Mouse (Mus musculus): ENCODE results near the gene Hprt. TPM values are rescaled to one million over a fixed set of nuclear protein-coding genes. Genes with fewer than 3 reads are reported as not detected.
"Not testable (repeated sequence)": the region's sequence is repeated elsewhere in the genome, so short reads cannot be mapped to it uniquely, and the experiment has no call there.

The Hprt gene
- polyA plus RNA-seq, 1 experiment from 2014 or later, result 111 TPM

GRCm38 (mm10) chrX:53004887-53005286 lies 16.9 kb downstream of the Hprt start:
- not testable (repeated sequence) for H3K9ac ChIP-seq; H3K4me2 ChIP-seq; H3K9me3 ChIP-seq; H3K4me3 ChIP-seq; H3K4me1 ChIP-seq (replicated peaks); H3K27me3 ChIP-seq; H3K27ac ChIP-seq (replicated peaks); ATAC-seq (ENCODE audit: low read depth)
- peaks cover 16% of the 10 kb centered on the region; the same call in 1 of the 2 replicates for H3K36me3 ChIP-seq
- 62% methylated on average over 4 of the region's 4 CpGs for WGBS

DNA sequence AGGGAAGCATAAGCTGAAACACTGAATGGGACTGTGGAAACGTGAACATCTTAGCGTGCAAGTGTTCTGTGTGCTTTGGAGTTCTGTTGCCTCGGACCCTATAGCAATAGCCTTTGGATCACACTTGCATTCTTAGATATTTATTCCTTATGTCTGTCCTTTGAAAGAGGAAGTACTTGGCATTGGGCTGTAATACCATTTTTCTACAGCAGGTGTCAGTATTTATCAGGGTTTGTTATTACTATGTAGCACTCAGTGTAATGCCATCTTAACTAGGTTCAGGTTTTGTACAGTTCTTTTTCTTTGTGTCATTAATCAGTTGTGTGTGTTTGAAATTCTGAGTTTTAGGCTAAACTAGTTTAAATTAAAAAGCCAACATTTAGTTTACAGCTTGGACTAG lies 18.1 kb downstream of the Hprt start:
- no peak overlapping the region for H3K27ac ChIP-seq (replicated peaks)
- no peaks in the 10 kb centered on the region for H3K4me1 ChIP-seq (replicated peaks)
- ATAC-seq (ENCODE audit: low read depth), result no peak
- H3K9ac ChIP-seq, result no peak overlapping the region
- H3K9me3 ChIP-seq, result no peaks in the 10 kb centered on the region
- WGBS, result 60% methylated on average over 3 of the region's 3 CpGs
- H3K4me3 ChIP-seq, result no peak overlapping the region
- no peak overlapping the region for H3K4me2 ChIP-seq
- H3K27me3 ChIP-seq, result no peaks in the 10 kb centered on the region
- 0 out of 2 replicates have a peak, but pooled peaks cover 11% of the 10 kb centered on the region for H3K36me3 ChIP-seq

DNA sequence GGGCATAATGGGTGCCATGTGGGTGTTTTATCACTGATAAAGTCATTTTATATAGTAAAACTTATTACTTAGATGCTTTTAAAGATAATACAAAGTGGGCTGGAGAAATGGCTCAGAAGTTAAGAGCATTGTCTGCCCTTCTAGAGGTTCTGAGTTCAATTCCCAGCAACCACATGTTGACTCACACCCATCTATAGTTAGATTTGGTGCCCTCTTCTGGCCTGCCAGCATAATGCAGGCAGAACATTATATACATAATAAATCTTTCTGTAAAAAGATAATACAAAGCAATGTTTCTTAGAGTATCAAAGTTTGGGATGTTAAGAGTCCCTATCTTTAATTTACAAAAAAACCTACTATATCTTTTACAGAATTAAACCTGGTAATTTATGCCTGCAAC lies 27.6 kb downstream of the Hprt start:
- H3K4me1 ChIP-seq (replicated peaks), result no peaks in the 10 kb centered on the region
- no peak overlapping the region for H3K4me3 ChIP-seq
- H3K27me3 ChIP-seq, result no peaks in the 10 kb centered on the region
- no peak for ATAC-seq (ENCODE audit: low read depth)
- no peak overlapping the region for H3K4me2 ChIP-seq
- no peak overlapping the region for H3K9ac ChIP-seq
- H3K27ac ChIP-seq (replicated peaks), result no peak overlapping the region
- no peaks in the 10 kb centered on the region for H3K9me3 ChIP-seq
- peaks cover 17% of the 10 kb centered on the region for H3K36me3 ChIP-seq

DNA sequence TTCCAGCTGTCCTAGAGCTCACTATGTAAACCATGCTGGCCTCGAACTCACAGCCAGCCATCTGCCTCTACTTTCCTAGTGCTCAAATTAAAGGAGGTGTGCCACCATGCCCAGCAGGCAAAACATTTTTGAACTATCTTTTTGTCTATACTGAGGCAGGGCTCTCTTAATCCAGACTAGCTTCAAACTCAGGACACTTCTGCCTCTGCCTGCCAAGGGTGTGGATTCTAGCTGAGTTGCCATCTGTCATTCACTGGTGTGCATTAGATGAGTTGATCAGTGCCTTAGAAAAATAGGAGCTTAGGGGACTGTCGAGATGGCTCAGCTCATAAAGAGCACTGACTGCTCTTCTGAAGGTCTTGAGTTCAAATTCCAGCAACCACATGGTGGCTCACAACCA lies 35.1 kb downstream of the Hprt start:
- H3K4me1 ChIP-seq (replicated peaks), result no peaks in the 10 kb centered on the region
- no peak overlapping the region for H3K9ac ChIP-seq
- no peaks in the 10 kb centered on the region for H3K27me3 ChIP-seq
- H3K9me3 ChIP-seq, result no peaks in the 10 kb centered on the region
- no peaks in the 10 kb centered on the region; the same call in 1 of the 2 replicates for H3K36me3 ChIP-seq
- H3K27ac ChIP-seq (replicated peaks), result no peak overlapping the region
- no peak overlapping the region for H3K4me3 ChIP-seq
- no peak overlapping the region for H3K4me2 ChIP-seq
- ATAC-seq (ENCODE audit: low read depth), result no peak
- 89% methylated on average over 2 of the region's 2 CpGs for WGBS

DNA sequence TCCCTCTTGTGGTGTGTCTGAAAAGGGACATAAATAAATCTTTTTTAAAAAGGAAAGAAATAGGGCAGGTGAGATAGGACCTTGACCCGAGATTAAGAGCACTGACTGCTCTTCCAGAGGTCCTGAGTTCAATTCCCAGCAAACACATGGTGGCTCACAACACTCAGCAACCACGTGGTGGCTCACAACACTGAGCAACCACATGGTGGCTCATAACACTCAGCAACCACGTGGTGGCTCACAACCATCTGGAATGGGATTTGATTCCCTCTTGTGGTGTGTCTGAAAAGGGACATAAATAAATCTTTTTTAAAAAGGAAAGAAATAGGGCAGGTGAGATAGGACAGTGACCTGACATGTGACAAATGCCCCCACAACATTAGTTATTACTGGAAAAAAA lies 36.3 kb downstream of the Hprt start:
- H3K4me1 ChIP-seq (replicated peaks); H3K27ac ChIP-seq (replicated peaks); H3K4me3 ChIP-seq; H3K27me3 ChIP-seq; ATAC-seq (ENCODE audit: low read depth); H3K4me2 ChIP-seq; H3K9me3 ChIP-seq; H3K9ac ChIP-seq; H3K36me3 ChIP-seq: not testable (repeated sequence)
- 21% methylated on average over 3 of the region's 3 CpGs for WGBS

GRCm38 (mm10) chrX:53025471-53026223 lies 37.7 kb downstream of the Hprt start:
- no peak for ATAC-seq (ENCODE audit: low read depth)
- H3K36me3 ChIP-seq, result no peaks in the 10 kb centered on the region; the same call in 1 of the 2 replicates
- no peak overlapping the region for H3K9ac ChIP-seq
- no peaks in the 10 kb centered on the region for H3K27me3 ChIP-seq
- no peak overlapping the region for H3K4me2 ChIP-seq
- H3K9me3 ChIP-seq, result no peaks in the 10 kb centered on the region
- 70% methylated on average over 11 of the region's 11 CpGs for WGBS
- no peaks in the 10 kb centered on the region for H3K4me1 ChIP-seq (replicated peaks)
- H3K27ac ChIP-seq (replicated peaks), result no peak overlapping the region
- H3K4me3 ChIP-seq, result no peak overlapping the region

DNA sequence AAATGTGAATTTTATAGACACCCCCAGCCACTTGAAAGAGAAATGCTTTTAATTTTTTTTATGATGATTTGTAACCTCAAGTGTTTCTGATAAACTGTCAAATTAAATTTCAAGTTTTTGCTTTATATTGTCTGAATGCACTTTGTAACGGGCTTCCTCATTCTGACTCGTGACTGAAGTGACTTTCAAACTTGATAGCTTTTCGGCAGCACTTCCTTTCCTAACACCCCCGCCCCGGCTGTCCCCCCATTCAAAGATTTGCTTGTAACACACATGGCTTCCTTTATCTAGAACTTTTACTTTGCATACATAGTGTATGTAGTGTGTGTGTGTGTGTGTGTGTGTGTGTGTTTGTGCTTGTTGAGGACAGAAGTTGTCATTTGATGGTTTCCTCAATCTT lies 41.6 kb downstream of the Hprt start:
- Histone ChIP-seq H3K4me3 (no peak overlapping the region), H3K36me3 (no peaks in the 10 kb centered on the region), H3K4me1 (replicated peaks) (no peaks in the 10 kb centered on the region), H3K9me3 (no peaks in the 10 kb centered on the region), H3K4me2 (no peak overlapping the region), H3K27ac (replicated peaks) (no peak overlapping the region), H3K9ac (no peak overlapping the region), H3K27me3 (no peaks in the 10 kb centered on the region)
- WGBS, result 84% methylated on average over 5 of the region's 5 CpGs
- no peak for ATAC-seq (ENCODE audit: low read depth)

GRCm38 (mm10) chrX:53038194-53038593 lies 50.3 kb downstream of the Hprt start:
- ATAC-seq (ENCODE audit: low read depth), result no peak
- Histone ChIP-seq H3K4me2 (no peak overlapping the region), H3K4me1 (replicated peaks) (no peaks in the 10 kb centered on the region), H3K9ac (no peak overlapping the region), H3K27me3 (no peaks in the 10 kb centered on the region), H3K9me3 (no peaks in the 10 kb centered on the region), H3K4me3 (no peak overlapping the region), H3K27ac (replicated peaks) (no peak overlapping the region), H3K36me3 (no peaks in the 10 kb centered on the region)
- WGBS, result 81% methylated on average over 4 of the region's 4 CpGs

- no peak overlapping the region for H3K4me2 ChIP-seq
- whole genome bisulfite sequencing, result 43% methylated on average over 5 of the region's 5 CpGs
- H3K9me3 ChIP-seq, result no peaks in the 10 kb centered on the region
- H3K4me1 ChIP-seq (replicated peaks), result no peaks in the 10 kb centered on the region
- H3K27me3 ChIP-seq, result no peaks in the 10 kb centered on the region
- no peak for ATAC-seq (ENCODE audit: low read depth)
- H3K9ac ChIP-seq, result no peak overlapping the region
- no peaks in the 10 kb centered on the region for H3K36me3 ChIP-seq
- no peak overlapping the region for H3K4me3 ChIP-seq
- no peak overlapping the region for H3K27ac ChIP-seq (replicated peaks)
Observed at GRCm38 (mm10) chrX:53039651-53040050, 51.7 kb downstream of the Hprt start.

DNA sequence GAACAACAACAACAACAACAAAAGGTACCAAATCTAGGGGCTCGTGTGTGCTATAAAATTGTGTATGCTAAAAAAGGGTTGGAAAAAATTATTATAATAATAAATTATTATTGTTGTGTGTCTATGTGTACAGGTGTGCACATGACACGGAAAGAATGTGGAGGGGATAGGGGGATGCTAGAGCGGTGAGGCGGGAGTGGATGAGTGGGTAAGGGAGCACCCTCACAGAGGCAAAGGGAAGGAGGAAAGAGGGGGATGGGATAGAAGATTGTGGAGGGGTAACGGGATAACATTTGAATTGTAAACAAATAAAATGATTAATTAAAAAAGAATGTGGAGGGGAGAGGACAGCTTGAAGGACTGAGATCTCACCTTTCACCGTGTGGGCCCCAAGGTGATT lies 52.2 kb downstream of the Hprt start:
- Histone ChIP-seq H3K9ac (no peak overlapping the region), H3K9me3 (no peaks in the 10 kb centered on the region), H3K4me2 (no peak overlapping the region), H3K27ac (replicated peaks) (no peak overlapping the region), H3K36me3 (no peaks in the 10 kb centered on the region), H3K27me3 (no peaks in the 10 kb centered on the region), H3K4me1 (replicated peaks) (no peaks in the 10 kb centered on the region), H3K4me3 (no peak overlapping the region)
- no peak for ATAC-seq (ENCODE audit: low read depth)
- 87% methylated on average over 6 of the region's 6 CpGs for WGBS

GRCm38 (mm10) chrX:53041006-53041405 lies 53.1 kb downstream of the Hprt start:
- Histone ChIP-seq H3K4me1 (replicated peaks) (no peaks in the 10 kb centered on the region), H3K27me3 (no peaks in the 10 kb centered on the region), H3K4me2 (no peak overlapping the region), H3K9me3 (no peaks in the 10 kb centered on the region), H3K36me3 (no peaks in the 10 kb centered on the region), H3K27ac (replicated peaks) (no peak overlapping the region), H3K4me3 (no peak overlapping the region), H3K9ac (no peak overlapping the region)
- WGBS, result 83% methylated on average over 6 of the region's 6 CpGs
- ATAC-seq (ENCODE audit: low read depth), result no peak

DNA sequence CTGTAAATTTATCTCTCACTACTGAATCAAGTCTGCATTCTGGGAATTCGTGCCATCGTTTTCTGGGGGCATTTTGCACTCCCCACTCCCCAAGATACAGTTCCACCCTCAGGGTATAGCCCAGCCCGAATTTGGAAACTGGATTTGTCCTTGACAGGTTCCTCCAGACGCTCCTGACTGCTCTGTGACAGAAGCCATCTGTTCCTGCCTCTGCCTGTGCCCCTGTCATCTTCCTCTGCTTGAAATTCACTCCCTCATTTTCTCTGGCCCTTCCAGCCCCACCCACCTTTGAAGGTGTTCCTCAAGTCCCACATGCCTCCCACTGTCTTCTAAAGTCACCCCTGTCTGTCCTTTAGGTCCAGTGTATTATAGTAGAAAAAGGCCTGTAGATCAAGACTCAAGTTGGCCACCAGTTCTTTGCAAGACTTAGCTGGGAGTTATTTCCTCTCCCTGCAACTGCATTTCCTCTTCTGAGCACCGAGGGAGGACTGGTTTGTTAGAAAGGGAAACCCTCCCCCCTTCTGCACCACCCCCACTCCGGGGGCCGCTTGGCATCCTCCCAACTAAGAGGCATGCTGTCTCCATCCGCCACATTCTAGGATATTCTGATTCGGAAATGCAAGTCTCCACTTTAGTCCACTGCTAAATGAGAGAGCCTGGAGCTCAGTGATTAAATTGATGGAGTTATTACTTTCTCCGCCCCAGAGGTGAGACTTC lies 57.4 kb downstream of the Hprt start:
- WGBS, result 47% methylated on average over 10 of the region's 10 CpGs
- no peak overlapping the region for H3K9ac ChIP-seq
- H3K27ac ChIP-seq (replicated peaks), result no peak overlapping the region
- H3K36me3 ChIP-seq, result no peaks in the 10 kb centered on the region
- no peak overlapping the region for H3K4me3 ChIP-seq
- no peaks in the 10 kb centered on the region for H3K4me1 ChIP-seq (replicated peaks)
- no peaks in the 10 kb centered on the region for H3K9me3 ChIP-seq
- no peak for ATAC-seq (ENCODE audit: low read depth)
- H3K27me3 ChIP-seq, result no peaks in the 10 kb centered on the region
- no peak overlapping the region for H3K4me2 ChIP-seq

DNA sequence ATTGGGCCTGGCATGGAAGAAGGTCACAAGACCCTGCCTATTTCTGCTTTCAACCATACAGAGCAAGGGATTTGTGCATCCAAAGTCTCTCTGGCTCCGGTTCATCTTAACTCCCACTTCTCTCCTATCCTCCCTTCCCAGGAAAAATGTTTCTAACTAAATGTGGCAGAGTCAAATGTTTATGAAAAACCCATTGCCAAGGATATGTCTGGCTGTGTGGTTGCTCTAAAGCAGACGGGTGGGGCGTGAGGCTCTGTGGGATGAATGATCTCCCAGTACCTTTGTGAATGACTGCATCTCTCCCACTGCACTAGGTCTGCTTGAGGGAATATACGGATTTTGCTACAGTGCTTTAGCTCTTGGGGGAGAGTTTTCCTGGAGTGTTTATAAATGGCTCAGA lies 58.1 kb downstream of the Hprt start:
- no peak overlapping the region for H3K4me3 ChIP-seq
- no peaks in the 10 kb centered on the region for H3K9me3 ChIP-seq
- no peaks in the 10 kb centered on the region for H3K36me3 ChIP-seq
- no peaks in the 10 kb centered on the region for H3K4me1 ChIP-seq (replicated peaks)
- no peak overlapping the region for H3K27ac ChIP-seq (replicated peaks)
- WGBS, result 74% methylated on average over 4 of the region's 4 CpGs
- no peak overlapping the region for H3K4me2 ChIP-seq
- no peak overlapping the region for H3K9ac ChIP-seq
- no peaks in the 10 kb centered on the region for H3K27me3 ChIP-seq
- ATAC-seq (ENCODE audit: low read depth), result no peak

Data from neural tube, embryonic 13.5 days (tissue).